Mouse (Mus musculus) lung, embryonic 14.5 days (tissue): Measurements from ENCODE around the gene Ankrd52. TPM values are rescaled to one million over a fixed set of nuclear protein-coding genes. Genes with fewer than 3 reads are reported as not detected.

Experiments
- ATAC-seq: fragments of 200-750 bp; cut with Nextera tagmentation; 2 replicates; pipeline ENCODE4 v1.8.0; 2017; ENCODE audit warnings: mild to moderate bottlenecking, moderate TSS enrichment, moderate library complexity; ENCODE audit not compliant: insufficient read depth
- DNase-seq: peaks from one replicate; pipeline ENCODE4 v3.0.0-alpha.2; 2015
- H3K27ac ChIP-seq: fragments of 300-500 bp; sonication (generic); 2 replicates; pipeline ENCODE4 v1.5.1; 2014; ENCODE audit warnings: low read depth, mild to moderate bottlenecking, moderate library complexity
- H3K27me3 ChIP-seq: fragments of 300-500 bp; sonication (generic); 2 replicates; pipeline ENCODE4 v1.6.1; 2014; ENCODE audit warnings: low read length, control low read depth; ENCODE audit not compliant: insufficient read depth
- H3K36me3 ChIP-seq: fragments of 300-500 bp; sonication (generic); 2 replicates; pipeline ENCODE4 v1.6.1; 2014; ENCODE audit warnings: control low read depth; ENCODE audit not compliant: insufficient read depth
- H3K4me1 ChIP-seq: fragments of 300-500 bp; sonication (generic); 2 replicates; pipeline ENCODE4 v1.6.1; 2014; ENCODE audit warnings: antibody characterized with exemption, control low read depth; ENCODE audit not compliant: insufficient read depth
- H3K4me2 ChIP-seq: fragments of 300-500 bp; sonication (generic); 2 replicates; pipeline ENCODE4 v1.6.1; 2014; ENCODE audit warnings: mild to moderate bottlenecking
- H3K4me3 ChIP-seq: fragments of 300-500 bp; sonication (generic); 2 replicates; pipeline ENCODE4 v1.5.1; 2014; ENCODE audit warnings: low read depth, low read length
- H3K9ac ChIP-seq: fragments of 300-500 bp; sonication (generic); 2 replicates; pipeline ENCODE4 v1.6.1; 2014
- H3K9me3 ChIP-seq: fragments of 300-500 bp; sonication (generic); 2 replicates; pipeline ENCODE4 v1.6.1; 2016; ENCODE audit warnings: low read depth, low read length, control low read depth
- CTCF ChIP-seq: IDR thresholded peaks from 2 replicates; pipeline ENCODE4 v1.5.1; 2016; ENCODE audit warnings: antibody characterized with exemption, low read depth
- WGBS: fragments of 180-500 bp; shearing (Covaris S2); extraction: QIAGEN DNeasy Blood & Tissue Kit; methylation state at CpG from one replicate; pipeline ENCODE4 v1.1.7; 2014; 5-methylcytosine and 5-hydroxymethylcytosine counted together
- polyA plus RNA-seq: library from polyadenylated mRNA; unstranded; fragments of >200 nt; fragmentation: Nextera tagmentation; extraction: Ambion mirVana; gene quantifications from 2 replicates; pipeline ENCODE4 v1.2.1, GENCODE M21; 2014

Gene Ankrd52
- polyA plus RNA-seq, 1 experiment from 2014 or later = 17.0 TPM

DNA sequence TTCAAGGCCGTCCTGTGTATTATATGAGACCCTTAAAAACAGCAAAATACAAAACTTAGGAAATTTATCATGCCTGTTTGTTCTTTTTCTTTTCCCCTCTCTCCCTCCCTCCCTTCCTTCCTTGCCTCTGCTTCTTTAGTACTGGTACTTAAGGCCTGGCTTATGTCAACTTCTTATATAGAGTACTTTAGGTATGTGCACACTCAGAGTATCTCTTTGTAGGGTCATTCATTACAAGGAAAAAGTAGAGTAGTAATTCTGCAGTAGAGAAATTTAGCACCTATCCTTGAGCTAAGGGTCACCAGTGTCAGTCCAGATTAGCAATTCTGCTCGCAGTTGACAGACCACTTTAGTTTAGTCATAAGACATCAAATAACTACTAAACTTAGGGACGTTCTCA lies 48.3 kb downstream of the Ankrd52 start:
- no peak for TF ChIP-seq CTCF
- Histone ChIP-seq H3K4me3 (no peak overlapping the region), H3K36me3 (peaks cover 66% of the 10 kb centered on the region), H3K27me3 (no peaks in the 10 kb centered on the region), H3K9ac (no peak overlapping the region), H3K4me2 (no peak overlapping the region), H3K9me3 (no peaks in the 10 kb centered on the region), H3K4me1 (no peaks in the 10 kb centered on the region), H3K27ac (no peak overlapping the region)
- ATAC-seq (no peak), DNase-seq (no peak)
- WGBS = 71% methylated on average over 3 of the region's 3 CpGs

- ATAC-seq (no peak), DNase-seq (no peak)
- Histone ChIP-seq H3K36me3 (peaks cover 51% of the 10 kb centered on the region), H3K4me1 (no peaks in the 10 kb centered on the region), H3K27ac (no peak overlapping the region), H3K27me3 (no peaks in the 10 kb centered on the region), H3K4me2 (no peak overlapping the region), H3K9ac (no peak overlapping the region), H3K4me3 (no peak overlapping the region), H3K9me3 (no peaks in the 10 kb centered on the region)
- WGBS = 88% methylated on average over 5 of the region's 5 CpGs
- TF ChIP-seq CTCF = no peak
These were observed 52.1 kb downstream of the Ankrd52 start for GRCm38 (mm10) chr10:128429052-128429451.

DNA sequence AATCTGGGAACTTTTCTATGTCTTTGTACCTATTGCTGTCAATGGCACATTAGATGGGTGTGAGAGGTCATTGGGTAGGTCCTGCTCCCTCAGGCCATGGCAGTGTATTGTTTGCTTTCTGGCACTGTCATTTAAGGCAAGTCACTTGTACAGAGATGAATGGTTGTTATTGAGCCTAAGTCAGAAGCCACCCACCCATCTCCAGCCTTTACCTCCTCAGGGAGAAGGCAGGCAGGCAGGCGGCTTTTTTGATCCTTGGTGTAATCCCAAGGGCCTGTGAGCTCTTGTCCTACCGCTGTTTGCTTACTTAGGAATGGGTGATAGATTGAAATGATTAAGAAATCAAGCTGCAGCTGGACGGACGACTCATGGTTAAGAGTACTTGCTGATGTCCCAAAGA lies 52.5 kb downstream of the Ankrd52 start:
- Histone ChIP-seq H3K9me3 (no peaks in the 10 kb centered on the region), H3K27me3 (no peaks in the 10 kb centered on the region), H3K4me2 (no peak overlapping the region), H3K4me3 (no peak overlapping the region), H3K4me1 (no peaks in the 10 kb centered on the region), H3K36me3 (peaks cover 55% of the 10 kb centered on the region), H3K9ac (no peak overlapping the region), H3K27ac (no peak overlapping the region)
- ATAC-seq = no peak
- no peak for TF ChIP-seq CTCF
- DNase-seq = no peak
- WGBS = 75% methylated on average over 4 of the region's 4 CpGs

- DNase-seq (no peak), ATAC-seq (no peak)
These were observed 56.5 kb downstream of the Ankrd52 start for GRCm38 (mm10) chr10:128433417-128433816.

DNA sequence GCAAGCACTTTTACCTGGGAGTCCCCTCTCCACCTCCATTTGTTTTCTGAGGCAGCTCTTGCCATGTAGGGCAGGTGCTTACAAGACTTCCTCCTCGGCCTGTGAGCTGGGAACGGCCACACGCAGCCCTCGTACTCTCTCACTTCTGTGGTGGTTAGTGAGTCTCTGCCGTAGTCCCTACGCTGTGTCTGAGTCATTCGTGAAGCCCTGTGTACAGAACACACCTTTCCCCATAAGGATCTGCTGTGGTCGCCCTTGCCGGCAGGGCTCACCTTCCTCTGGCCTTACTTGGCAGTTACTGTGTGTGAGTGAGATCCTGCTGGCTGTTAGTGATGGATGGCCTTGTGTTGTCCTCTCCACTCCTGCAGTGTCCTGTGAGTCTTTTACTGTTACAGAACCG lies 57.8 kb downstream of the Ankrd52 start:
- Histone ChIP-seq H3K4me3 (no peak overlapping the region), H3K9me3 (no peaks in the 10 kb centered on the region), H3K9ac (no peak overlapping the region), H3K4me1 (no peaks in the 10 kb centered on the region), H3K27me3 (no peaks in the 10 kb centered on the region), H3K4me2 (no peak overlapping the region), H3K36me3 (peaks cover 82% of the 10 kb centered on the region), H3K27ac (no peak overlapping the region)
- DNase-seq = no peak
- 74% methylated on average over 10 of the region's 10 CpGs for WGBS
- ATAC-seq = no peak
- no peak for TF ChIP-seq CTCF

More at GRCm38 (mm10) chr10:128433417-128433816, 56.5 kb downstream of the Ankrd52 start:
- 91% methylated on average over 2 of the region's 2 CpGs for WGBS
- Histone ChIP-seq H3K27ac (no peak overlapping the region), H3K9me3 (no peaks in the 10 kb centered on the region), H3K4me1 (no peaks in the 10 kb centered on the region), H3K4me2 (no peak overlapping the region), H3K36me3 (peaks cover 82% of the 10 kb centered on the region), H3K4me3 (no peak overlapping the region), H3K27me3 (no peaks in the 10 kb centered on the region), H3K9ac (no peak overlapping the region)
- no peak for TF ChIP-seq CTCF

DNA sequence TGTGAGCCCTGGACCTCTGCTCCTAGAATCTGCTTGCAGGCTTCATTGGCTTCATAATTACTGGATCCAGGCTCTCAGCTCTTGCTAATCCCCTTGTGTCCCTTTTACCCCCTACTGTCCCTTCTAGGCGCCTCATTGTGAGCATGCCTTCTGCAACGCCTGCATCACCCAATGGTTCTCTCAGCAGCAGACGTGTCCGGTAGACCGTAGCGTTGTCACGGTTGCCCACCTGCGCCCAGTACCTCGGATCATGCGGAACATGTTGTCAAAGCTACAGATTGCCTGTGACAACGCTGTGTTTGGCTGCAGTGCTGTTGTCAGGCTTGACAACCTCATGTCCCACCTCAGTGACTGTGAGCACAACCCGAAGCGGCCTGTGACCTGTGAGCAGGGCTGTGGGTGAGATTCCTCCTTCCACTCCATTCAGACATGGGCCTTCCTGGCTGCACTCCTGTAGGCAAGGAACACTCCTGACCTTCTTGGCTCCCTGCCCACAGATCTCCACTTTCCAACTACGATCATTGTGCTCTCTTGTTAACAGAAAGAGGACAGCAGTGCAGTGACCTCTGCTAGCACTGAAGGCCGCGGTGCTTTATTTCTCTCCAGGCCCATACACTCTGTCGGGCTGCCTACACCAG lies 58.4 kb downstream of the Ankrd52 start:
- H3K9me3 ChIP-seq = no peaks in the 10 kb centered on the region
- no peak for ATAC-seq
- H3K4me2 ChIP-seq = no peak overlapping the region
- peak; percentile 42 for DNase-seq
- no peaks in the 10 kb centered on the region for H3K4me1 ChIP-seq
- no peaks in the 10 kb centered on the region for H3K27me3 ChIP-seq
- H3K27ac ChIP-seq = no peak overlapping the region
- TF ChIP-seq CTCF = no peak
- no peak overlapping the region for H3K4me3 ChIP-seq
- no peak overlapping the region for H3K9ac ChIP-seq
- peaks cover 82% of the 10 kb centered on the region for H3K36me3 ChIP-seq
- 84% methylated on average over 17 of the region's 17 CpGs for WGBS

DNA sequence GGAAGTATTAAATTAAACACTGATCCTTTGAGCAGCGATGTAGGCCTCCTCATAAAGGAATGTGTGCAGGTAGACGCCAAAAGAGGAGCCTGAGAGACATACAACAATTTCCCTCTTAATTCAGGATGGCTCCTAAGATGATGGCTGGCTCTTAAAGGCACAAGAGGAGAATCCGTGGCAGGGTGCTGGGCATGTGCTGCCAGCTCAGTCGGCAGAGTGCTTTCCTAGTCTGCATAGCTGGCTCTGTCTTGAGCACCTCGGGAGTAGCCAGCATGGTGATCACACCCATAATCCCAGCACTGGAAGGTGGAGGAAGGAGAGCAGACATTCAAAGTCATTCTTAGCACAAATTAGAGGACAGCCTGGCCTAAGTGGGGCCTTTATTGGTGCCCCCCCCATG lies 59.0 kb downstream of the Ankrd52 start:
- Histone ChIP-seq H3K4me3 (no peak overlapping the region), H3K9me3 (no peaks in the 10 kb centered on the region), H3K9ac (no peak overlapping the region), H3K27ac (no peak overlapping the region), H3K4me2 (no peak overlapping the region), H3K27me3 (no peaks in the 10 kb centered on the region), H3K4me1 (no peaks in the 10 kb centered on the region), H3K36me3 (peaks cover 82% of the 10 kb centered on the region)
- no peak for TF ChIP-seq CTCF
- no peak for DNase-seq
- 84% methylated on average over 5 of the region's 5 CpGs for WGBS
- ATAC-seq = no peak
